Mouse (Mus musculus) liver, embryonic 13.5 days (tissue): ENCODE measurements around the gene Mlc1. TPM values are rescaled to one million over a fixed set of nuclear protein-coding genes. Genes with fewer than 3 reads are reported as not detected.

ENCODE experiments used
- ATAC-seq: fragments of 200-750 bp; cut with Nextera tagmentation; 2 replicates; pipeline ENCODE4 v1.8.0; 2017; ENCODE audit warnings: low read depth, mild to moderate bottlenecking, moderate number of reproducible peaks, moderate library complexity
- DNase-seq: peaks from one replicate; pipeline ENCODE4 v3.0.0; 2022
- H3K27ac ChIP-seq: fragments of 300-500 bp; sonication (generic); 2 replicates; pipeline ENCODE4 v1.5.1; 2015; ENCODE audit warnings: moderate library complexity, mild to moderate bottlenecking, inconsistent platforms
- H3K27me3 ChIP-seq: fragments of 300-500 bp; sonication (generic); 2 replicates; pipeline ENCODE4 v1.6.1; 2015; ENCODE audit warnings: mild to moderate bottlenecking, inconsistent platforms
- H3K36me3 ChIP-seq: fragments of 300-500 bp; sonication (generic); 2 replicates; pipeline ENCODE4 v1.6.1; 2015; ENCODE audit warnings: mild to moderate bottlenecking, inconsistent platforms
- H3K4me1 ChIP-seq: fragments of 300-500 bp; sonication (generic); replicated peaks from 2 replicates; pipeline ENCODE4 v1.6.1; 2015; ENCODE audit warnings: inconsistent platforms
- H3K4me2 ChIP-seq: fragments of 300-500 bp; sonication (generic); 2 replicates; pipeline ENCODE4 v1.6.1; 2015; ENCODE audit warnings: inconsistent platforms, mild to moderate bottlenecking, moderate library complexity
- H3K4me3 ChIP-seq: fragments of 300-500 bp; sonication (generic); replicated peaks from 2 replicates; pipeline ENCODE4 v1.5.1; 2015; ENCODE audit warnings: mild to moderate bottlenecking, inconsistent platforms
- H3K9ac ChIP-seq: fragments of 300-500 bp; sonication (generic); 2 replicates; pipeline ENCODE4 v1.6.1; 2015; ENCODE audit warnings: mild to moderate bottlenecking, inconsistent platforms
- H3K9me3 ChIP-seq: fragments of 300-500 bp; sonication (generic); replicated peaks from 2 replicates; pipeline ENCODE4 v1.6.1; 2016; ENCODE audit warnings: inconsistent platforms
- WGBS: fragments of 180-500 bp; shearing (Covaris S2); methylation state at CpG from one replicate; pipeline ENCODE4 v1.1.7; 2015; ENCODE audit not compliant: insufficient replicate concordance; 5-methylcytosine and 5-hydroxymethylcytosine counted together
- polyA plus RNA-seq: library from polyadenylated mRNA; unstranded; fragments of >200 nt; fragmentation: Nextera tagmentation; extraction: Ambion mirVana; gene quantifications from 2 replicates; pipeline ENCODE4 v1.2.1, GENCODE M21; 2015

Mlc1 gene
- 0.03 TPM in 1 of 2 replicates, not detected in the other for polyA plus RNA-seq

- no peaks in the 10 kb centered on the region for H3K27me3 ChIP-seq
- no peaks in the 10 kb centered on the region for H3K9me3 ChIP-seq
- no peak within 1 kb of the TSS for H3K9ac ChIP-seq
- no peaks in the 10 kb centered on the region for H3K36me3 ChIP-seq
- WGBS: 69% methylated on average over 10 of the region's 10 CpGs
- H3K4me3 ChIP-seq: no peak within 1 kb of the TSS
- ATAC-seq (no peak), DNase-seq (no peak)
- H3K4me1 ChIP-seq: no peaks in the 10 kb centered on the region
- no peak within 1 kb of the TSS for H3K4me2 ChIP-seq
- no peak within 1 kb of the TSS for H3K27ac ChIP-seq
Observed at GRCm38 (mm10) chr15:88978281-88979137, at the start of gene Mlc1. Gene Mlc1, minus strand, starts transcription at chr15:88979007.

- 66% methylated on average over 7 of the region's 7 CpGs for WGBS
- 0 out of 2 replicates have a peak, but pooled peaks cover 6% of the 10 kb centered on the region for H3K4me1 ChIP-seq
- H3K9me3 ChIP-seq: no peaks in the 10 kb centered on the region
- DNase-seq: no peak
- no peak overlapping the region for H3K4me3 ChIP-seq
- no peaks in the 10 kb centered on the region for H3K36me3 ChIP-seq
- no peak for ATAC-seq
- H3K27me3 ChIP-seq: 0 out of 2 replicates have a peak, but pooled peaks cover 4% of the 10 kb centered on the region
- no peak overlapping the region for H3K4me2 ChIP-seq
- H3K27ac ChIP-seq: no peak overlapping the region
- H3K9ac ChIP-seq: no peak overlapping the region
Observed at GRCm38 (mm10) chr15:89020492-89020891, 41.7 kb upstream of the Mlc1 start.

- 59% methylated on average over 7 of the region's 7 CpGs for WGBS
- no peak for DNase-seq
- H3K4me3 ChIP-seq: no peak overlapping the region
Observed at GRCm38 (mm10) chr15:89020085-89020484, 41.3 kb upstream of the Mlc1 start.

GRCm38 (mm10) chr15:89016722-89017121 is 37.9 kb upstream of the Mlc1 start:
- no peak overlapping the region for H3K4me2 ChIP-seq
- 48% methylated on average over 3 of the region's 3 CpGs for WGBS
- no peaks in the 10 kb centered on the region for H3K9me3 ChIP-seq
- 0 out of 2 replicates have a peak, but pooled peaks cover 6% of the 10 kb centered on the region for H3K4me1 ChIP-seq
- H3K27ac ChIP-seq: no peak overlapping the region
- H3K36me3 ChIP-seq: no peaks in the 10 kb centered on the region
- DNase-seq: no peak
- no peak overlapping the region for H3K9ac ChIP-seq
- no peak for ATAC-seq
- H3K4me3 ChIP-seq: no peak overlapping the region
- H3K27me3 ChIP-seq: no peaks in the 10 kb centered on the region

More at GRCm38 (mm10) chr15:89020085-89020484, 41.3 kb upstream of the Mlc1 start:
- Histone ChIP-seq H3K27ac (no peak overlapping the region), H3K4me2 (no peak overlapping the region), H3K36me3 (no peaks in the 10 kb centered on the region), H3K27me3 (0 out of 2 replicates have a peak, but pooled peaks cover 4% of the 10 kb centered on the region), H3K9me3 (no peaks in the 10 kb centered on the region), H3K4me1 (0 out of 2 replicates have a peak, but pooled peaks cover 6% of the 10 kb centered on the region), H3K9ac (no peak overlapping the region)
- no peak for ATAC-seq

DNA sequence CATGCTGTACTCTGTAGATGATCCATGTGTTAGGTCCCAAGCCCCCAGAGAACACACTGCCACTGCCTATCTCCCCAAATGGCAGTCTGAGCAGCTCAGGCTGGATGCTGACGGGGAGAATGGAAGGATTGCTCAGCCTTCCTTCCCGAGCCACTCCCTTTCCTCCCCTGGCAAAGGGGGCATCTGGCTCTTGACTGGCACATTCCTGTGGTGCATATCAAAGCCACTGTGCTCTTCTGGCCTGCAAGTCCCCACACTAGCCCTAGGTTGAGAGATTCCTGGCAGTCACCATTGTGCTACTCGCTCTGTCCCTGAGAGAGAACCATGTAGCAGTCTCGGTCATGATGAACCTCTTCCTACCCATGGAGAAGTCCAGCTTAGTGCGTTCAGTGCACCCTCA is 29.0 kb upstream of the Mlc1 start:
- Histone ChIP-seq H3K27me3 (no peaks in the 10 kb centered on the region), H3K4me2 (no peak overlapping the region), H3K9me3 (no peaks in the 10 kb centered on the region), H3K4me1 (no peaks in the 10 kb centered on the region), H3K36me3 (no peaks in the 10 kb centered on the region), H3K9ac (no peak overlapping the region), H3K4me3 (no peak overlapping the region), H3K27ac (no peak overlapping the region)
- DNase-seq (no peak), ATAC-seq (no peak)
- 61% methylated on average over 5 of the region's 5 CpGs for WGBS

- no peak for ATAC-seq
- Histone ChIP-seq H3K4me3 (no peak overlapping the region), H3K27ac (no peak overlapping the region), H3K9ac (no peak overlapping the region), H3K9me3 (no peaks in the 10 kb centered on the region), H3K36me3 (no peaks in the 10 kb centered on the region), H3K4me2 (no peak overlapping the region), H3K4me1 (no peaks in the 10 kb centered on the region), H3K27me3 (no peaks in the 10 kb centered on the region)
- DNase-seq: no peak
- 80% methylated on average over 7 of the region's 7 CpGs for WGBS
Observed at GRCm38 (mm10) chr15:89007002-89007401, 28.2 kb upstream of the Mlc1 start.

DNA sequence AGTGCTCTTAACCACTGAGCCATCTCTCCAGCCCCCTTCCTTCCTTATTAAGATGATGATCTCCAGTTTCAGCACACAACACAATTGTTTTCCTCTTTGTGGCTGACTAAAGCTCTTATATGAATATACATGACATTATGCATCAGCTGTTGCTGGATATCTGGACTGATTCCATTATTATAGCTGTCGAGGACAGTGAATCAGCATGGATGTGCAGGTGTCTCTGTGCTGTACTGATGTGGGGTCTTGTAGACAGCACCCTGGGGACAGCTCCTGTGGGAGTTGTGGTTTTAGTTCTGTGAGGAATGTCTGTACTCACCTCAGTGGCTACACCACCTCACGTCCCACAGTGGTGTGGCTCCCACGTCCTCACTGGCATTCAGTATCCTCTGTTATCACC is 22.4 kb upstream of the Mlc1 start:
- no peaks in the 10 kb centered on the region for H3K4me1 ChIP-seq
- ATAC-seq: no peak

DNA sequence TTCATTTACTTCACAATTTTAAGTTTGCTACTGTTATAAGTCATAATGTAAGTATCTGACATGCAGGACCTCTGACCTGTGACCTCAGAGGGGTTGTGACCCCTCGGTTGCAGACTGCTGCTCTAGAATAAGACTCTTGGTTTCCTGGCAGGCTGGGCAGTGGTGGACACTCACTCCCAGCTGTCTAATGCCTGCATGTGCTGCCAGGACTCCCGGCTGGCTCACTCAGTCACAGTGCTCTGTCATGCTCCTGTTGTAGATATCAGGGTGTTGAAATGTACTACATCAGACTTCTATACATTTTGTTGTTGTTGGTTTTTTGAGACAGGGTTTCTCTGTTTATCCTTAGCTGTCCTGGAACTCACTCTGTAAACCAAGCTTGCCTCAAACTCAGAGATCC is 21.6 kb upstream of the Mlc1 start:
- Histone ChIP-seq H3K9ac (no peak overlapping the region), H3K4me2 (no peak overlapping the region), H3K9me3 (no peaks in the 10 kb centered on the region), H3K4me1 (no peaks in the 10 kb centered on the region), H3K4me3 (no peak overlapping the region), H3K27me3 (no peaks in the 10 kb centered on the region), H3K27ac (no peak overlapping the region), H3K36me3 (no peaks in the 10 kb centered on the region)
- DNase-seq (no peak), ATAC-seq (no peak)
- 39% methylated on average over 2 of the region's 2 CpGs for WGBS

More for the DNA sequence above, 22.4 kb upstream of the Mlc1 start:
- WGBS: 54% methylated on average over 3 of the region's 3 CpGs
- no peak for DNase-seq
- H3K9ac ChIP-seq: no peak overlapping the region
- no peak overlapping the region for H3K27ac ChIP-seq
- no peak overlapping the region for H3K4me2 ChIP-seq
- no peak overlapping the region for H3K4me3 ChIP-seq
- no peaks in the 10 kb centered on the region for H3K27me3 ChIP-seq
- no peaks in the 10 kb centered on the region for H3K36me3 ChIP-seq
- no peaks in the 10 kb centered on the region for H3K9me3 ChIP-seq

GRCm38 (mm10) chr15:88999124-88999523 is 20.3 kb upstream of the Mlc1 start:
- Histone ChIP-seq H3K4me3 (no peak overlapping the region), H3K4me2 (no peak overlapping the region), H3K9me3 (no peaks in the 10 kb centered on the region), H3K27me3 (no peaks in the 10 kb centered on the region), H3K36me3 (no peaks in the 10 kb centered on the region), H3K4me1 (no peaks in the 10 kb centered on the region), H3K9ac (no peak overlapping the region), H3K27ac (no peak overlapping the region)
- WGBS: 58% methylated on average over 2 of the region's 2 CpGs
- DNase-seq: no peak
- no peak for ATAC-seq

DNA sequence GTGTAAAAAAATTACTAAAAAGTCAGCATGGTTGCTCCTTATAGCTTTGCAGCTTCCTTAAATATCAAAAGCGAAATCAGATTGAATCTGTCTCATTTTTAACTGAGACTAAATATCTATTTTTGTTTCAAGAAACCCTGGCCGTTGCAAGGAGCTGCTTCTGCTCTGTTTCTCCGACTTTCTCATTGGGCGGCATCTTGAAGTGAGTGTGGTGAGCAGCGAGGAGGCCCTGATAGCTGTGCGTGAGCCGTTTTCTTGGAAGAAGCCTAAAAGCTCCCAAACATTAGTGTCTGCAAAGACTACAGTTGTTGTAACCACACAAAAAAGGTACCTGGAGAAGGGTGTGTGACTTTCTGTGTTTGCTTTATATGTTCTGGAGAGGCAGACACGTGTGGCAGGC is 19.8 kb upstream of the Mlc1 start:
- no peaks in the 10 kb centered on the region for H3K4me1 ChIP-seq
- no peak overlapping the region for H3K9ac ChIP-seq
- WGBS: 63% methylated on average over 8 of the region's 8 CpGs
- DNase-seq: no peak
- no peaks in the 10 kb centered on the region for H3K27me3 ChIP-seq
- no peak overlapping the region for H3K27ac ChIP-seq
- no peak for ATAC-seq
- H3K36me3 ChIP-seq: no peaks in the 10 kb centered on the region
- no peak overlapping the region for H3K4me3 ChIP-seq
- no peak overlapping the region for H3K4me2 ChIP-seq
- no peaks in the 10 kb centered on the region for H3K9me3 ChIP-seq

GRCm38 (mm10) chr15:88989236-88989635 is 10.4 kb upstream of the Mlc1 start:
- DNase-seq: no peak
- no peak overlapping the region for H3K9ac ChIP-seq

More at GRCm38 (mm10) chr15:88989236-88989635, 10.4 kb upstream of the Mlc1 start:
- no peak overlapping the region for H3K4me3 ChIP-seq
- no peaks in the 10 kb centered on the region for H3K4me1 ChIP-seq
- H3K36me3 ChIP-seq: no peaks in the 10 kb centered on the region
- no peak for ATAC-seq
- WGBS: 23% methylated on average over 2 of the region's 2 CpGs
- H3K9me3 ChIP-seq: no peaks in the 10 kb centered on the region
- H3K27ac ChIP-seq: no peak overlapping the region
- H3K4me2 ChIP-seq: no peak overlapping the region
- H3K27me3 ChIP-seq: no peaks in the 10 kb centered on the region
